Mouse (Mus musculus): ENCODE data around the gene Gdf1.

GRCm38 (mm10) chr8:70302901-70303300 is 26.7 kb upstream of the Gdf1 start:
- no peak for TF ChIP-seq CTCF (IDR thresholded peaks at IDR 0.05; ENCODE audit: low read depth)
- TF ChIP-seq EP300 (optimal IDR thresholded peaks at IDR 0.05), result no peak
